16 mouse cellular contexts compared by ENCODE assay signal in the genomic region with DNA sequence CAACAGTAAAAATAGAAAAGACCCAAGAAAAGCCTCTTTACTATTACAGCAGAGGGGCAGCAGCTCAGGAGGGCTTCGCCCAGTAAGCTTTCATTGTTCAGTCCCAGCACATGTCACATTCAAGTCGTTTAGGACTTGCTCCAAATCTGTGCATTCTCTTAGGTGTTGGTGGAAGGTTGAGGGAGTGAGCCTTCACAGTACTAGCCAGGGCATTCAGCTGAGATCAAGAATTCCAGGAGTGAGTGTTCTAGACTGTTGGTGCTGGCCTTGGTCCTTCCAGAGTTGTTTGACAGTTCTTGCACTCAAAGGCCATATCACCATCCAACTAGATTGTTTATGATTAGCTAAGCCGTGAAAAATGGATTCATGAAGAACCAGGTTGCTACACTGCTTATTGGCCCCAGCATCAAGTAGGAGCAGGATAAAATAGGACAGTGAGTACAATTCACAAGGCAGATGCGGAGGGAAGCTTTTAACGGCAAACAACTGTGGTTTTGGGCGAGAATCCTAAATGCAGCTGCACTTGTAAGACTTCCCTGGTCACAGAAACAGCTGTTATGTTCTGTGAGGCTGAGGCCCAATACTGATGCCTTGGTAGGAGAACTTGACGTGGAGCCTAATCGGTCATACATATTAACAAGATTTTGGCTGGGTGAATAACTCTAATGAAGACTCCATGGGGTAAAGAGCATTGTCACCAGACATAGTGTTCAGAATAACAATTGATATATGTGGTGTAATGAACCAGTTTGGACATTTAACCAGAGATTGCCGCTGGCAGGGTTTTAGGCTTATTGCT.
A peak's percentile ranks its signal among the peaks of the same experiment; 100 is the strongest.
DNase-seq lines count a peak whose midpoint lies in the region; ATAC-seq and TF ChIP-seq lines count a peak whose summit lies in the region.
"Had no signal": no experiment of that assay in that cellular context is flagged by ENCODE, and none has a peak within 500 bp of the region (broad histone marks: within the 10 kb centered on the region; RNA-seq: fewer than 3 reads in every experiment).

No protein-coding gene starts in this region.

- no peaks in the 10 kb centered on the region for H3K27me3 ChIP-seq in stomach, embryonic 16.5 days (ENCODE audit: control insufficient read depth, insufficient read depth, low read length)
- H3K27me3 ChIP-seq in stomach, postnatal 0 days (ENCODE audit: control insufficient read depth, insufficient read depth, low read length) = no peaks in the 10 kb centered on the region
- H3K27me3 ChIP-seq in midbrain, embryonic 13.5 days = no peaks in the 10 kb centered on the region

- no peak for TF ChIP-seq EP300 in stomach, postnatal 0 days (optimal IDR thresholded peaks at IDR 0.05)

- peaks cover 5% of the 10 kb centered on the region; the same call in 1 of the 2 replicates for H3K4me1 ChIP-seq in stomach, embryonic 16.5 days (ENCODE audit: control insufficient read depth, insufficient read depth, low read length)
- H3K4me1 ChIP-seq in stomach, postnatal 0 days (replicated peaks; ENCODE audit: control insufficient read depth, insufficient read depth) = no peaks in the 10 kb centered on the region
- peaks cover 6% of the 10 kb centered on the region for H3K4me1 ChIP-seq in midbrain, embryonic 13.5 days (replicated peaks)

- H3K9ac ChIP-seq in stomach, embryonic 16.5 days (ENCODE audit: low read length) = no peak overlapping the region
- no peak overlapping the region for H3K9ac ChIP-seq in stomach, postnatal 0 days (ENCODE audit: low read length)
- H3K9ac ChIP-seq in midbrain, embryonic 13.5 days (replicated peaks) = no peak overlapping the region

- no peaks in the 10 kb centered on the region for H3K9me3 ChIP-seq in stomach, embryonic 16.5 days (replicated peaks; ENCODE audit: control insufficient read depth, low read length)
- no peaks in the 10 kb centered on the region for H3K9me3 ChIP-seq in stomach, postnatal 0 days (ENCODE audit: control insufficient read depth, low read length)
- H3K9me3 ChIP-seq in midbrain, embryonic 13.5 days = no peaks in the 10 kb centered on the region

- peak; percentile 87 for DNase-seq in heart, adult 11 months
- no peak for DNase-seq in heart, postnatal 4 days
- DNase-seq in stomach, postnatal 0 days (ENCODE audit: low spot score) = no peak
- DNase-seq in skeletal muscle tissue, adult 2 months (ENCODE audit: low read depth, low spot score) = peak; percentile 27
- DNase-seq in kidney, adult 9 months = no peak
- DNase-seq: adrenal gland, adult 2 months; cerebellum, adult 9-10 months; embryo, embryonic 11 days; kidney, adult 2 months; kidney, postnatal 4 days; lung, adult 2 months; lung, postnatal 4 days had no signal

- H3K4me3 ChIP-seq in stomach, embryonic 16.5 days (replicated peaks; ENCODE audit: low read length) = no peak overlapping the region
- H3K4me3 ChIP-seq in stomach, postnatal 0 days (ENCODE audit: low read depth, low read length) = no peak overlapping the region
- no peak overlapping the region for H3K4me3 ChIP-seq in midbrain, embryonic 13.5 days (replicated peaks)
- H3K4me3 ChIP-seq: erythroblast, embryonic 14.5 days had no signal

- WGBS in stomach, embryonic 16.5 days = 69% methylated on average over 9 of the region's 9 CpGs
- WGBS in stomach, postnatal 0 days = 66% methylated on average over 9 of the region's 9 CpGs
- 70% methylated on average over 9 of the region's 9 CpGs for WGBS in midbrain, embryonic 13.5 days

- H3K4me2 ChIP-seq in stomach, embryonic 16.5 days (ENCODE audit: low read depth, low read length) = no peak overlapping the region
- H3K4me2 ChIP-seq in stomach, postnatal 0 days (replicated peaks; ENCODE audit: low read depth) = no peak overlapping the region
- no peak overlapping the region for H3K4me2 ChIP-seq in midbrain, embryonic 13.5 days (replicated peaks)

- no peak for TF ChIP-seq CTCF in stomach, postnatal 0 days (IDR thresholded peaks at IDR 0.05; ENCODE audit: low read depth)

- no peaks in the 10 kb centered on the region for H3K36me3 ChIP-seq in stomach, embryonic 16.5 days (ENCODE audit: control insufficient read depth, insufficient read depth, low read length)
- H3K36me3 ChIP-seq in stomach, postnatal 0 days (ENCODE audit: control insufficient read depth, insufficient read depth, low read length) = no peaks in the 10 kb centered on the region
- no peaks in the 10 kb centered on the region for H3K36me3 ChIP-seq in midbrain, embryonic 13.5 days
- H3K36me3 ChIP-seq: G1E had no signal

- ATAC-seq in stomach, embryonic 16.5 days (ENCODE audit: insufficient read depth, low FRiP score) = 0 out of 2 replicates have a peak, but pooled peaks have one; percentile 35
- ATAC-seq in stomach, postnatal 0 days (ENCODE audit: low FRiP score, low TSS enrichment) = no peak
- ATAC-seq in midbrain, embryonic 13.5 days = 0 out of 2 replicates have a peak, but pooled peaks have one; percentile 51

- 0 out of 2 replicates have a peak overlapping the region, but pooled peaks have one; percentile 18 for H3K27ac ChIP-seq in stomach, embryonic 16.5 days (ENCODE audit: low read length)
- no peak overlapping the region for H3K27ac ChIP-seq in stomach, postnatal 0 days (replicated peaks)
- no peak overlapping the region for H3K27ac ChIP-seq in midbrain, embryonic 13.5 days

Comparison
In these comparisons a context has a peak if more than half of its experiments do, and no peak if none do; other contexts are left out.
1. DNase-seq: peak in heart, adult 11 months (single experiment) and skeletal muscle tissue, adult 2 months (single experiment); none in heart, postnatal 4 days (single experiment), stomach, postnatal 0 days (single experiment) and kidney, adult 9 months (single experiment).